In genomic region chr3:34826396-34826795, GRCm38 (mm10) we compare ENCODE assay signal across 24 mouse cellular contexts.
DNase-seq lines count a peak whose midpoint lies in the region; ATAC-seq lines count a peak whose summit lies in the region.
"Had no signal": no experiment of that assay in that cellular context is flagged by ENCODE, and none has a peak within 500 bp of the region (broad histone marks: within the 10 kb centered on the region; RNA-seq: fewer than 3 reads in every experiment).

No protein-coding gene starts in this region.

- no peaks in the 10 kb centered on the region for H3K27me3 ChIP-seq in forebrain, embryonic 11.5 days (ENCODE audit: control insufficient read depth, insufficient read depth, low read length)
- H3K27me3 ChIP-seq: embryonic facial prominence, embryonic 13.5 days; heart, embryonic 13.5 days; hindbrain, embryonic 15.5 days had no signal

- no peak overlapping the region for H3K27ac ChIP-seq in forebrain, embryonic 11.5 days (ENCODE audit: low read depth, low read length)
- H3K27ac ChIP-seq: embryonic facial prominence, embryonic 13.5 days; gastrocnemius, adult 2 months; heart, embryonic 13.5 days; hindbrain, embryonic 10.5 days; hindbrain, embryonic 15.5 days had no signal

- WGBS in forebrain, embryonic 11.5 days: 93% methylated on average over 5 of the region's 5 CpGs

- ATAC-seq in forebrain, embryonic 11.5 days (replicated peaks; ENCODE audit: low FRiP score): no peak
- ATAC-seq: CD4-positive, CD25-positive, alpha-beta regulatory T cell, adult 4 months; forebrain, embryonic 14.5 days; inflammation-experienced regulatory T-cells, adult 6 months; intestine, postnatal 0 days had no signal

- no peak overlapping the region for H3K4me3 ChIP-seq in forebrain, embryonic 11.5 days (ENCODE audit: low read depth, low read length)
- H3K4me3 ChIP-seq: embryonic facial prominence, embryonic 13.5 days; gastrocnemius, adult 2 months; heart, embryonic 13.5 days; hindbrain, embryonic 10.5 days; hindbrain, embryonic 15.5 days had no signal

- H3K9me3 ChIP-seq in forebrain, embryonic 11.5 days (ENCODE audit: control insufficient read depth, low read length): no peaks in the 10 kb centered on the region
- H3K9me3 ChIP-seq: embryonic facial prominence, embryonic 13.5 days; heart, embryonic 13.5 days; hindbrain, embryonic 10.5 days; hindbrain, embryonic 15.5 days had no signal

- no peak overlapping the region for H3K4me2 ChIP-seq in forebrain, embryonic 11.5 days (ENCODE audit: low read depth, low read length, severe bottlenecking)
- H3K4me2 ChIP-seq: embryonic facial prominence, embryonic 13.5 days; heart, embryonic 13.5 days; hindbrain, embryonic 15.5 days had no signal

- H3K36me3 ChIP-seq in forebrain, embryonic 11.5 days (ENCODE audit: control insufficient read depth, insufficient read depth, low read length): no peaks in the 10 kb centered on the region
- H3K36me3 ChIP-seq: embryonic facial prominence, embryonic 13.5 days; G1E; heart, embryonic 13.5 days; hindbrain, embryonic 10.5 days; hindbrain, embryonic 15.5 days had no signal

- DNase-seq in cerebellum, postnatal 10 days: peak; percentile 10 to 32
- no peak for DNase-seq in cerebellum, postnatal 25 days
- peak; percentile 68 to 73 for DNase-seq in adrenal gland, adult (ENCODE audit: inconsistent age in 2 of 2, low spot score in 1 of 2)
- peak; percentile 59 for DNase-seq in adrenal gland, postnatal 10 days
- DNase-seq in testis, postnatal 14 days (ENCODE audit: low spot score): peak; percentile 8
- DNase-seq in forebrain, embryonic 11.5 days (ENCODE audit: low spot score): no peak
- no peak for DNase-seq in right cerebral cortex, postnatal 14 days
- DNase-seq: B cell, adult 2 months; cerebellum, adult 11 months; cerebellum, adult 8-10 months; cerebellum, postnatal 36 days; gastrocnemius, adult 2 months; gastrocnemius, postnatal 25 days; heart, postnatal 14 days; kidney, adult 8-10 months had no signal

- H3K9ac ChIP-seq in forebrain, embryonic 11.5 days (ENCODE audit: low read length): no peak overlapping the region
- H3K9ac ChIP-seq: embryonic facial prominence, embryonic 13.5 days; heart, embryonic 13.5 days; hindbrain, embryonic 15.5 days had no signal

- H3K4me1 ChIP-seq in forebrain, embryonic 11.5 days (replicated peaks; ENCODE audit: control insufficient read depth, insufficient read depth, low read length): no peaks in the 10 kb centered on the region
- H3K4me1 ChIP-seq: embryonic facial prominence, embryonic 13.5 days; hindbrain, embryonic 15.5 days had no signal

Comparison
In these comparisons a context has a peak if more than half of its experiments do, and no peak if none do; other contexts are left out.
1. DNase-seq: peak in cerebellum, postnatal 10 days (2 of 2), adrenal gland, adult (2 of 2), adrenal gland, postnatal 10 days (single experiment) and testis, postnatal 14 days (single experiment); none in cerebellum, postnatal 25 days (0 of 2), forebrain, embryonic 11.5 days (single experiment) and right cerebral cortex, postnatal 14 days (single experiment).